Mouse (Mus musculus) kidney, adult 2 months (tissue): ENCODE measurements around the gene Gm43552.

Source experiments
- CTCF ChIP-seq: fragments of 200-500 bp; conservative IDR thresholded peaks from 2 replicates; pipeline ENCODE4 v1.5.1; 2011; ENCODE audit warnings: low read depth, mild to moderate bottlenecking, control low read depth, low read length, moderate library complexity, mixed read lengths; ENCODE audit not compliant: insufficient read depth, insufficient read length
- POLR2A ChIP-seq: fragments of 200-500 bp; IDR thresholded peaks from one replicate; pipeline ENCODE4 v1.6.1; 2011; ENCODE audit warnings: low read depth, low read length, control low read depth

DNA sequence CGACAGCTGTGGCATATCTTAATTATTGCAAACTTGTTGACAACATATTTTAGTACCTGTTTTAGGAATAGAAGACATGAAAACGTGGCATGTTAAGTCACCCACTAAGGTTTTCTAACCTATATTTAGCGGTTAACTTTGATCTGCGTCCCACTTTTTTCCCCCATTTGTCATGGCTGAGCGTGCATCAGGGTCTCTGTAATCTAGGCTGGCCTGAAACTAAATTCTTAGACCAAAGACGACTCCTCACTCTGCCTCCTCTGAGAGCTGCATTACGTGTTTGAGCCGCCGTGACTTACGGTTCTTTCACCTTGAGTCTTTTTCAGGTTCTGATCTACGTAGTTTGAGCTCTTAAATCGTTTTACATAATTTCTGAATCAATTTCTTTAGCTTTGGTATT lies 100.9 kb downstream of the Gm43552 start:
- TF ChIP-seq POLR2A (no peak), CTCF (no peak)
